Mouse (Mus musculus): ENCODE measurements around the gene C7. TPM values are rescaled to one million over a fixed set of nuclear protein-coding genes. Genes with fewer than 3 reads are reported as not detected.
A peak's percentile ranks its signal among the peaks of the same experiment; 100 is the strongest.

C7 gene
- 0.11 and 0.14 TPM in 2 replicates for polyA plus RNA-seq (2015; fragmentation: Nextera tagmentation; extraction: Ambion mirVana)

DNA sequence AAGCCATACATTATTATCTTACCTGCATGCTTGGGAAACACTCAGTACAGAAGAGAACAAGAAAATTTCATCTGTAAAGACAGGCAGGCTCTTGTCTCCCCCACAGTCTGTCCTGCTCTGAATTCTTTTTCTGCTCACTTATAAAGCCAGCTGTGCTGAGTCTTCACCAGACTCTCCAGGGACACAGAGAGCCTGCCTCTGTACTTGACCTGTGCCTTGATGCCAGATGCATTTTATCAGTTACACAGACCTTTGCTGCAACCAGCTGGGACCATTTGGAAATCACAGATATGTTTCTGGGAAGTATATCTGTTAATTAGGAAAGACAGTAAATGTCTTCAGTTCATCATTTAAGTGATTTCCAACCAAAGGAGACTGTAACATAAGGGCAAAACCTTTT lies at the start of gene C7:
TSS of gene C7 (minus strand) at position 106 of the 400 bp plus-strand sequence.
- H3K4me3 ChIP-seq (replicated peaks), result no peak within 1 kb of the TSS
- no peak within 1 kb of the TSS for H3K27ac ChIP-seq
- H3K4me2 ChIP-seq (replicated peaks), result no peak within 1 kb of the TSS
- no peaks in the 10 kb centered on the region for H3K4me1 ChIP-seq (replicated peaks)
- no peaks in the 10 kb centered on the region for H3K36me3 ChIP-seq
- H3K9ac ChIP-seq, result no peak within 1 kb of the TSS
- no peaks in the 10 kb centered on the region for H3K9me3 ChIP-seq
- ATAC-seq, result no peak
- H3K27me3 ChIP-seq (replicated peaks), result no peaks in the 10 kb centered on the region

DNA sequence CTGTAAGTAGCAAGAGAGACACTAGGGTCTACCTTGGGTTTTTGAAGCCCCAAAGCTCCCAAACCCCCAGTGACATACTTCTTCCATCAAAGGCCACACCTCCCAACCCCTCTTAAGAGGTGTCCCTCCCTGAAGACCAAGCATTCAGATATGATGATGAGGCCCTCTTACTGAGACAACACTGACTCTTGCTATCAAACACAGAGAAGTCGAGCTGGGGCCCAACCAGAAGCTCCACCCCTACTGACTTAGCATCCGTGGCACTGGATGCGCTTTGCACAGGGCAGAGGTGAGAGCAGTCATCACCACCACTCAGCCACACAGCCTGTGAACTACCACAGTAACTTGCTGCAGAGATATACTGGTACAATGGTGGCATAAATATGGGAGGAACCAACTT lies 49.1 kb upstream of the C7 start:
- Histone ChIP-seq H3K27me3 (replicated peaks) (no peaks in the 10 kb centered on the region), H3K4me1 (replicated peaks) (peaks cover 2% of the 10 kb centered on the region; the same call in 1 of the 2 replicates), H3K36me3 (no peaks in the 10 kb centered on the region; the same call in 1 of the 2 replicates), H3K9ac (no peak overlapping the region), H3K4me3 (replicated peaks) (no peak overlapping the region), H3K4me2 (replicated peaks) (no peak overlapping the region), H3K27ac (no peak overlapping the region), H3K9me3 (no peaks in the 10 kb centered on the region)
- 83% methylated on average over 3 of the region's 3 CpGs for WGBS
- no peak for ATAC-seq

DNA sequence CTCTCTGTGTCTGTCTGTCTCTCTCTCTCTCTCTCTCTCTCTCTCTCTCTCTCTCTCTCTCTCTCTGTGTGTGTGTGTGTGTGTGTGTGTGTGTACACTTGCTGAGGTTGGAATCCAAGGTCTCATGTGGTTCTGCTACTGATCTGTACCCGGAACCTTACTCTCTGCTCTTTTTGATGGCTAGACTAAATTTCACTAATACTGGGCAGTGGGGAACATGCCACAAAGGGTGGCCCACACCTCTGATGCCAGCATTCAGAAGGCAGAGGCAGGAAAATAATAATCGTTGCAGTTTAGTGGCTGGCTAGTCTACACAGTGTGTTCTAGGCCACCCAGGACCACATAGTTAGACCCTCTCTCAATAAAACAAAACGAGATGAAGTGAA lies 45.1 kb upstream of the C7 start:
- Histone ChIP-seq H3K36me3 (no peaks in the 10 kb centered on the region), H3K4me1 (replicated peaks) (no peaks in the 10 kb centered on the region), H3K4me2 (replicated peaks) (peak overlapping the region; percentile 44; the same call in 1 of the 2 replicates), H3K4me3 (replicated peaks) (no peak overlapping the region), H3K9ac (no peak overlapping the region), H3K9me3 (no peaks in the 10 kb centered on the region), H3K27me3 (replicated peaks) (no peaks in the 10 kb centered on the region), H3K27ac (no peak overlapping the region)
- WGBS, result 79% methylated on average over 3 of the region's 3 CpGs
- ATAC-seq, result no peak

DNA sequence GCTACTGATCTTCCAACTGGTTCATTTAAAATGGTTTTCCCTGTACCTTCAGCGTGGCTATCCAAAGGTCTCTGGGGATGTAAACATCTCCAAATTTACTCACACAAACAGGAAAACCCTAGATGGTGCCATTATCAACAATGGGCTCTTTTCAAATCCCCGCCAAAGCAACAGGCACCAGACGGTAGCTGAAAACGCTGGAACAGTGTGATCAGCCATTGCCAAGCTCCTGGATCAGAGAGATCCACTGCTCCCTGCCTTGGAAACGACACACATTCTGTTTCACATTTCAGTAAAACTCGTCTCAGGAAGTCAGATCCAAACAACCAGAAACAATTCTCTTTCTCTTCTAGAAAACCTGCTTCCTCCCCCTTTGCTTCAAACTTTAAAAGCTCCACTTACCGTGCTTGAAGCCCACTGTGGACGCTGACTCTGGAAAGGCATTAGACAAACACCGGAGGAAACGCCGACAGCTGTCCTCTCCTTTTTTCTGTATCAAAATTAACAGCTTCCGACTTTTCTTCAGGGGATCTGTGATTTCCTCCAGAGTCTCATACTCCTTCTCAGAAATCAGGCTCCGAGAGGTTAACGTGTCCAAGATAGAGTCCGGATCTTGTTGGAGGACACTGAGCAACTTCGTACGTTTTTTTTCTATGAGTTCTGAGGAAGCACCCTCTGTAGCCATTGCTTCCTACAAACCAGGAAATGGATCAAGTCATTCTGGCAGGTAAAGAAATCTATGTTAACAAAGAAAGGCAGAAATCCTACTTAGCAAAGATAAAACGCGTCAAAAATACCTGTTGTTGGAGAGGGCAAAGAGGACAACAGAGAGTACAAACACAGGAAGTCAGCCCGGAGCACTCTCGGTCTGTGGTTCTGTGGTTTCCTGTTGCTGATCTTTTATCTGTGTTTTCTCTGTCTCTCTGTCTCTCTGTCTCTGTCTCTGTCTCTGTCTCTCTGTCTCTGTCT lies 44.4 kb upstream of the C7 start, which contains the start of gene Card6:
TSS of gene Card6 (minus strand) at position 854 of the 969 bp plus-strand sequence.
- peak within 1 kb of the TSS; percentile 25 for H3K4me3 ChIP-seq (replicated peaks)
- no peaks in the 10 kb centered on the region for H3K27me3 ChIP-seq (replicated peaks)
- no peak within 1 kb of the TSS; the same call in 1 of the 2 replicates for H3K9ac ChIP-seq
- peak within 1 kb of the TSS; percentile 44 for H3K4me2 ChIP-seq (replicated peaks)
- H3K36me3 ChIP-seq, result no peaks in the 10 kb centered on the region
- no peaks in the 10 kb centered on the region for H3K9me3 ChIP-seq
- WGBS, result 43% methylated on average over 21 of the region's 21 CpGs
- no peak for ATAC-seq
- no peaks in the 10 kb centered on the region for H3K4me1 ChIP-seq (replicated peaks)
- H3K27ac ChIP-seq, result 0 out of 2 replicates have a peak within 1 kb of the TSS, but pooled peaks have one; percentile 7

DNA sequence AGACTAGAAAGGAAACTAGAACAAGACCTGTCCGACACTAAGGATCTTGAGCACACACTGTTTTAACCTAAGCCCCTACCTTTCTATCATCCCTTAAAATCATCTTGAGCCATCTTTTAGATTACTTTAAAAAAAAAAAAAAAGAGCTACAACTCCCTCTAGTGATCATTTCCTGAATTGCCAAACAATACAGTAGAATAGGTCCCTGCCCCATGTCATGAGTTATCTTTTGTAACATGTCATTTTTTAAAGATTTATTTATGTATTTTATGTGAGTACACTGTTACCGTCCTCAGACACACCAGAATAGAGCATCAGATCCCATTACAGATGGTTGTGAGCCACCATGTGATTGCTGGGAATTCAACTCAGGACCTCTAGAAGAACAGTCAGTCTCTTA lies 42.8 kb upstream of the C7 start:
- Histone ChIP-seq H3K4me3 (replicated peaks) (no peak overlapping the region), H3K36me3 (no peaks in the 10 kb centered on the region), H3K4me2 (replicated peaks) (no peak overlapping the region), H3K9ac (no peak overlapping the region), H3K9me3 (no peaks in the 10 kb centered on the region), H3K27me3 (replicated peaks) (no peaks in the 10 kb centered on the region), H3K4me1 (replicated peaks) (no peaks in the 10 kb centered on the region), H3K27ac (no peak overlapping the region)
- 58% methylated on average over 2 of the region's 2 CpGs for WGBS
- no peak for ATAC-seq

DNA sequence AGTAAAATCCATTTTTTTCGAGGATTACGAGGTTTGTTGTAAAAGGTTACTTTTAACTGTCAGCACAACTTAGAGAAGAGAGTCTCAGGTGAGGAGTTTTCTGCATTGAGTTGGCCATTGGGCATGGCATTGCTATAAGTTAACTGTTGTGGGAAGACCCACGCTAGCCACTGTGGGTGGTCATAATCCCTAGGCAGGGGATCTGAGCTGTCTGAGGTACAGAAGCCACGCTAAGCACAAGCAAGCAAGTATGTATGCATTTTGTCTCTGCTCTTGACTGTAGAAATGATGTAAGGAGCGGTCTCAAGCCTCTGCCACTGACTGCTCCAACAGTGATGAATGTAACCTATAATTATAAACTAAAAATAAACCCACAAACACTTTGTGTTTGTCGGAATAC lies 42.4 kb upstream of the C7 start:
- H3K4me3 ChIP-seq (replicated peaks), result no peak overlapping the region
- H3K27me3 ChIP-seq (replicated peaks), result no peaks in the 10 kb centered on the region
- H3K9me3 ChIP-seq, result no peaks in the 10 kb centered on the region
- no peak overlapping the region for H3K4me2 ChIP-seq (replicated peaks)
- H3K36me3 ChIP-seq, result no peaks in the 10 kb centered on the region
- 82% methylated on average over 6 of the region's 6 CpGs for WGBS
- H3K9ac ChIP-seq, result no peak overlapping the region
- H3K27ac ChIP-seq, result no peak overlapping the region
- H3K4me1 ChIP-seq (replicated peaks), result no peaks in the 10 kb centered on the region
- ATAC-seq, result no peak

DNA sequence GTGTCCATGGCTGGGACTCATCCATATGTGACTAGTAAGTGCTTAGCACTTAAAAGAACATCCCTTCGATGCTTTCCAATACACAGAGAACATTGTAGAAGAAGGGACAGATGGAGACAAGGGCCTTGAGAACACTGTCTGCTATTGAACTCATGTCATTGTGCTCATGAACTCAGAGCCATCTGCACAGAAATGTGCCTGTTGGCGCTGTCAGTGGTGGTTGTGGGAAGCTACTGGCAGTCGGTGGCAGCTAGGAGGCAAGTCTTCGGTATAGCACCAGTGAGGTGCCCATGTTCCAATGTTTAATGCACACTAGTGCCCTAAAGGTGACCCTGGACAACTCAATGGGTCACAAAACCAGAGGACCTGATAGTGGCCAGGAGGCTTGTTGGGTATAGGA lies 38.8 kb upstream of the C7 start:
- no peaks in the 10 kb centered on the region for H3K36me3 ChIP-seq
- no peak for ATAC-seq
- H3K4me1 ChIP-seq (replicated peaks), result no peaks in the 10 kb centered on the region
- no peaks in the 10 kb centered on the region for H3K27me3 ChIP-seq (replicated peaks)
- no peak overlapping the region for H3K27ac ChIP-seq
- H3K9ac ChIP-seq, result no peak overlapping the region
- no peaks in the 10 kb centered on the region for H3K9me3 ChIP-seq
- 93% methylated on average over 4 of the region's 4 CpGs for WGBS
- no peak overlapping the region for H3K4me3 ChIP-seq (replicated peaks)
- no peak overlapping the region for H3K4me2 ChIP-seq (replicated peaks)

DNA sequence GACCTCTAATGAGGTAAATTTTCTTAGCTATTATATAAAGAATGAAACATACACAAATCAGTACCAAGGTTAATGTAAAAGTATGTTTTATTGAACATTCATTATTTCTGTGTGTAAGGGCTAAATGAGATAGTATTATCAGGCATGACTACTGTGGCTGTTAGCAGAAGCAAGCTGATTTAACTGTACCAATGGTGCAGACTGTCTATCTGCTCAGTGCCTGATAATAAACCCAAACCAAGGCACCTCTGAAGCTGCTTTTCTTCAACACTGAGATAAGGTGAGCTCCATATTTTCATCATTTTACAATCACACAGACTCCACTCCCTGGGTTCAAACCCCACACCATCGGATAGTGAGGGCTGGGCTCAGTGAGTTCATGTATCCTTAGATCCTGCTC lies 33.8 kb upstream of the C7 start:
- Histone ChIP-seq H3K36me3 (no peaks in the 10 kb centered on the region), H3K9me3 (no peaks in the 10 kb centered on the region), H3K4me1 (replicated peaks) (no peaks in the 10 kb centered on the region), H3K4me2 (replicated peaks) (no peak overlapping the region), H3K4me3 (replicated peaks) (no peak overlapping the region), H3K9ac (no peak overlapping the region), H3K27ac (no peak overlapping the region), H3K27me3 (replicated peaks) (no peaks in the 10 kb centered on the region)
- 89% methylated on average over 1 of the region's 1 CpGs for WGBS
- no peak for ATAC-seq

DNA sequence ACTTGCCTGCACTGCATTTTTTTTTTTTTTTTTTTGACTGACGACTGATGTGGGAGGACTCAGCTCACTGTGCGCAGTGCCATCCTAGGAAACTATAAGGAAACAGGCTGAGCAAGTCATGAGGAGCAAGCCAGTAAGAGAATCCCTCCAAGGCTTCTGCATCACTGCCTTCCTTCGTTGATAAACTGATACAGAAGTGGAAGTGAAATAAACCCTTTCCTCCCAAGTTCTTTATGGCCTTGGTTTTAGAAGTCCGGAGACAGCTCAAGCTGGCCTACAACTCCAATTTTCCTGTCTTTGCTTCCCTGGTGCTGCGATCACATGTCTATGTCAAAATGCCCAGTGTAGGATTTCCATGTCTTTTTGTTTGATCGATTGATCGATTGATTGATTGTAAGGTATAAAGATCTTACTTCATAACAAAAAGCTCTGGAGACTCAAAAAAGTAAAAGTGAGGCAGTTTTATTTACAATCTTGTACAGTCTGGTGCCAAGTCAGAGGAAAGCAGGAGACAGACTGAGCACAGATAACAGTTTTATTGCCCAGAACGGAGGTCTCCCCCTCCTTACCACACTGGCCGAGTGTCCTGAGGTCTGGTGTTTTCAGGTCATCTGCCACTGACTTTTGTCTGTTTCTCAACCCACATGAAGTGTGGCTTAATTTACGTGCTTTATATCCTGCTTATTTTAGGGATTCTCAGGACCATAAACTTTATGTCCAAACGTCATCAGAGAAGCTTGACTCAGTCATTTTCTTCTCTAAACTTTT lies 32.2 kb upstream of the C7 start:
- no peaks in the 10 kb centered on the region for H3K27me3 ChIP-seq (replicated peaks)
- no peak overlapping the region for H3K9ac ChIP-seq
- 66% methylated on average over 11 of the region's 11 CpGs for WGBS
- H3K4me3 ChIP-seq (replicated peaks), result no peak overlapping the region
- no peak overlapping the region for H3K4me2 ChIP-seq (replicated peaks)
- ATAC-seq, result no peak
- H3K36me3 ChIP-seq, result no peaks in the 10 kb centered on the region
- no peak overlapping the region for H3K27ac ChIP-seq
- no peaks in the 10 kb centered on the region for H3K9me3 ChIP-seq
- no peaks in the 10 kb centered on the region for H3K4me1 ChIP-seq (replicated peaks)

DNA sequence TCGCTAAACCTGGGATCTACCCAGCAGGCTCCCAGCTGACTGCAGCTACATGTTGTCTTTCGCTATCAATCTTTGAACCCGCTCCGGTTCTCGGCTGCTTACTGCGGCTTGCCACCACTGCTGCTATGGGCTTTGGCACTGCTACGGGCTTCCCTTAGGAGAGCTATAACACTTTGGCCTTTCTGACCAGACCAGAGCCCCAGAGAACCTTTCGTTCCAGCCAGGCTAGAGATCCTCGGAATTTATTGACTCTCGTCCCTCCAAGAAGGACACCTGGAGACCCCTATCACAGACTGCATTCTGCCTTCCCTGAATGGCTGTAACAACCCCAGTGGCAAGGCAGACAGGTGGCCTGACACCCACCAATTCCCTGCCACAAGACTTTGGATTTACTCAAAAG lies 26.6 kb upstream of the C7 start:
- no peak overlapping the region for H3K9ac ChIP-seq
- H3K27me3 ChIP-seq (replicated peaks), result no peaks in the 10 kb centered on the region
- no peaks in the 10 kb centered on the region for H3K4me1 ChIP-seq (replicated peaks)
- H3K36me3 ChIP-seq, result no peaks in the 10 kb centered on the region
- no peaks in the 10 kb centered on the region for H3K9me3 ChIP-seq
- 87% methylated on average over 10 of the region's 10 CpGs for WGBS
- no peak overlapping the region for H3K4me3 ChIP-seq (replicated peaks)
- H3K4me2 ChIP-seq (replicated peaks), result no peak overlapping the region
- ATAC-seq, result no peak
- H3K27ac ChIP-seq, result no peak overlapping the region

DNA sequence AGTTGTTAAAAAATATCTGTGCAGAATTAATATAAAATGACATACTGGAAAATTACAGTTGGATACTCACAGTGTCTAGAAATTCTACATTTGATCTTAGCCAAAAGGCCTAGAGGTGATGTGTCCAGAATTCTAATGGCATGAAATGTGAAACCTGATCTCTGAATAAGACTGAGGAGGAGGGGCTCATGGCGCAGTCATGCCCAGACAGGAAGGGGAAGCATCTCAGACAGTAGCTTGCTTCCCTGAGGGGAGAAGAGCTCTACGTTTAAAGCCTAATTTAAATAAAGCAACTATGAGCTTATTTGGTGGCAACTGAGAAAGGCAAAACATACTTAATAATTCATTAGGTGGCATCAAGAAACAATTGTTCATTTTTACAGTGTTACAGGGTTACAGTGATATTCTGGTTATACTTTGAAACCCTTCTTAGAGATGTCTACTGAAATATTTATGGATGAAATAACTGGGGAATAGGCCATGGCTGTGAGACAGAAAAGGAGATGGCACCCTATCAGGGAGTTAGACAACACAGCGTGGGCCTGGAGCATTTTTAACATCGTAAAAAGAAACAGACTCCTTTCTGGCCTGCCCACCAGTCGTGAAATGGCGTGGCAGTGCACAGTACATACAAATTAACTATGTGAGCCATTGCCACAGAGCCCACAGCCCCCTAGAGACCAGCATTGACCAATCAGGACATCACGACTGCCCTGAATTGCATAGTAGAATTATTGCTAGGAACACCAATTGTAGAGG lies 25.5 kb upstream of the C7 start:
- 65% methylated on average over 7 of the region's 7 CpGs for WGBS
- no peaks in the 10 kb centered on the region for H3K9me3 ChIP-seq
- no peak overlapping the region for H3K9ac ChIP-seq
- H3K27me3 ChIP-seq (replicated peaks), result no peaks in the 10 kb centered on the region
- ATAC-seq, result no peak
- H3K4me3 ChIP-seq (replicated peaks), result no peak overlapping the region
- no peak overlapping the region for H3K27ac ChIP-seq
- no peaks in the 10 kb centered on the region for H3K4me1 ChIP-seq (replicated peaks)
- H3K4me2 ChIP-seq (replicated peaks), result no peak overlapping the region
- no peaks in the 10 kb centered on the region for H3K36me3 ChIP-seq

DNA sequence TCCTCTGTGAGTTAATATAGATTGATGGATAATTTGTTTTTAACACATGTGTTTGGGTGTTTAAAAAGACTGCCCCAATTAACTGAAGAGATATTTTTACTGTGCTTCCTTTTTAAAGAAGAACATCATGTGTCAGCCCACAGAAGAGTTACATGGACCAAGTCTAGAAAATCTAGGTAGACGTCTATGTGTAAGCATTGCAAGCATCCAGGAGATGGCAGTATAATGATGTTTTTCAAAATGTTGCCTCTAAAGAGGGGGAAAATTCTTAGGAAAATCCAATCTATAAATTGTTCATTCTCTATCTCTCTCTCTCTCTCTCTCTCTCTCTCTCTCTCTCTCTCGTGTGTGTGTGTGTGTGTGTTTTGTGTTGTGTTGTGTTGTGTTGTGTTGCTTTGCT lies 22.6 kb upstream of the C7 start:
- ATAC-seq, result no peak
- WGBS, result 15% methylated on average over 2 of the region's 2 CpGs
- H3K27me3 ChIP-seq (replicated peaks), result no peaks in the 10 kb centered on the region
- no peak overlapping the region for H3K9ac ChIP-seq
- no peak overlapping the region for H3K4me2 ChIP-seq (replicated peaks)
- no peaks in the 10 kb centered on the region for H3K36me3 ChIP-seq
- H3K4me3 ChIP-seq (replicated peaks), result no peak overlapping the region
- no peaks in the 10 kb centered on the region for H3K4me1 ChIP-seq (replicated peaks)
- H3K9me3 ChIP-seq, result no peaks in the 10 kb centered on the region
- no peak overlapping the region for H3K27ac ChIP-seq

Data from intestine, embryonic 15.5 days (tissue).